Mouse (Mus musculus): ENCODE measurements around the gene Lap3. TPM values are rescaled to one million over a fixed set of nuclear protein-coding genes. Genes with fewer than 3 reads are reported as not detected.

Lap3 gene
- polyA plus RNA-seq, 2 experiments, result 49.2 to 70.9 TPM

- 0 out of 2 replicates have a peak, but pooled peaks cover 2% of the 10 kb centered on the region for H3K4me1 ChIP-seq (ENCODE audit: control insufficient read depth, insufficient read depth, low read length)
- no peak overlapping the region for H3K4me3 ChIP-seq (replicated peaks; ENCODE audit: low read length)
- no peak overlapping the region for H3K9ac ChIP-seq (ENCODE audit: low read depth, low read length, severe bottlenecking)
- H3K4me2 ChIP-seq (replicated peaks; ENCODE audit: low read depth, low read length, severe bottlenecking), result no peak overlapping the region
- TF ChIP-seq POLR2A (IDR thresholded peaks at IDR 0.05; ENCODE audit: borderline replicate concordance, extremely low read depth, insufficient read depth, insufficient read length), result no peak
- 96% methylated on average over 4 of the region's 4 CpGs for WGBS
- peaks cover 56% of the 10 kb centered on the region for H3K36me3 ChIP-seq (ENCODE audit: control insufficient read depth, insufficient read depth, low read length)
- H3K27me3 ChIP-seq (ENCODE audit: control insufficient read depth, insufficient read depth, low read length), result no peaks in the 10 kb centered on the region
- no peak for ATAC-seq (ENCODE audit: low FRiP score, low read depth)
- no peak overlapping the region for H3K27ac ChIP-seq (replicated peaks; ENCODE audit: low read depth, low read length)
- no peaks in the 10 kb centered on the region for H3K9me3 ChIP-seq (ENCODE audit: control insufficient read depth, low read length)
- DNase-seq (ENCODE audit: low spot score), result no peak
These were observed 33.2 kb downstream of the Lap3 start for GRCm38 (mm10) chr5:45526338-45526737.

- no peaks in the 10 kb centered on the region for H3K27me3 ChIP-seq (ENCODE audit: control insufficient read depth, insufficient read depth, low read length)
- peaks cover 45% of the 10 kb centered on the region for H3K36me3 ChIP-seq (ENCODE audit: control insufficient read depth, insufficient read depth, low read length)
- no peak overlapping the region for H3K4me3 ChIP-seq (replicated peaks; ENCODE audit: low read length)
- ATAC-seq (ENCODE audit: low FRiP score, low read depth), result no peak
- H3K4me2 ChIP-seq (replicated peaks; ENCODE audit: low read depth, low read length, severe bottlenecking), result no peak overlapping the region
- H3K9ac ChIP-seq (ENCODE audit: low read depth, low read length, severe bottlenecking), result no peak overlapping the region
- no peak for TF ChIP-seq POLR2A (IDR thresholded peaks at IDR 0.05; ENCODE audit: borderline replicate concordance, extremely low read depth, insufficient read depth, insufficient read length)
- H3K9me3 ChIP-seq (ENCODE audit: control insufficient read depth, low read length), result no peaks in the 10 kb centered on the region
- no peak overlapping the region for H3K27ac ChIP-seq (replicated peaks; ENCODE audit: low read depth, low read length)
- peak; percentile 38 for DNase-seq (ENCODE audit: low spot score)
- WGBS, result 90% methylated on average over 3 of the region's 3 CpGs
- no peaks in the 10 kb centered on the region for H3K4me1 ChIP-seq (ENCODE audit: control insufficient read depth, insufficient read depth, low read length)
These were observed 36.5 kb downstream of the Lap3 start for GRCm38 (mm10) chr5:45529696-45530095.

GRCm38 (mm10) chr5:45534319-45535098, 41.3 kb downstream of the Lap3 start:
- Histone ChIP-seq H3K27ac (replicated peaks; ENCODE audit: low read depth, low read length) (no peak overlapping the region), H3K27me3 (ENCODE audit: control insufficient read depth, insufficient read depth, low read length) (no peaks in the 10 kb centered on the region), H3K9me3 (ENCODE audit: control insufficient read depth, low read length) (no peaks in the 10 kb centered on the region), H3K36me3 (ENCODE audit: control insufficient read depth, insufficient read depth, low read length) (peaks cover 6% of the 10 kb centered on the region; the same call in 1 of the 2 replicates), H3K9ac (ENCODE audit: low read depth, low read length, severe bottlenecking) (no peak overlapping the region), H3K4me3 (replicated peaks; ENCODE audit: low read length) (no peak overlapping the region), H3K4me1 (ENCODE audit: control insufficient read depth, insufficient read depth, low read length) (no peaks in the 10 kb centered on the region), H3K4me2 (replicated peaks; ENCODE audit: low read depth, low read length, severe bottlenecking) (no peak overlapping the region)
- DNase-seq (ENCODE audit: low spot score) (peak; percentile 49), ATAC-seq (ENCODE audit: low FRiP score, low read depth) (no peak)
- 6% methylated on average over 15 of the region's 17 CpGs for WGBS
- TF ChIP-seq POLR2A (IDR thresholded peaks at IDR 0.05; ENCODE audit: borderline replicate concordance, extremely low read depth, insufficient read depth, insufficient read length), result no peak

GRCm38 (mm10) chr5:45535177-45535576, 42.0 kb downstream of the Lap3 start:
- Histone ChIP-seq H3K27ac (replicated peaks; ENCODE audit: low read depth, low read length) (no peak overlapping the region), H3K9me3 (ENCODE audit: control insufficient read depth, low read length) (no peaks in the 10 kb centered on the region), H3K4me2 (replicated peaks; ENCODE audit: low read depth, low read length, severe bottlenecking) (no peak overlapping the region), H3K4me1 (ENCODE audit: control insufficient read depth, insufficient read depth, low read length) (no peaks in the 10 kb centered on the region), H3K27me3 (ENCODE audit: control insufficient read depth, insufficient read depth, low read length) (no peaks in the 10 kb centered on the region), H3K36me3 (ENCODE audit: control insufficient read depth, insufficient read depth, low read length) (no peaks in the 10 kb centered on the region), H3K9ac (ENCODE audit: low read depth, low read length, severe bottlenecking) (no peak overlapping the region), H3K4me3 (replicated peaks; ENCODE audit: low read length) (no peak overlapping the region)
- WGBS, result 67% methylated on average over 4 of the region's 4 CpGs
- TF ChIP-seq POLR2A (IDR thresholded peaks at IDR 0.05; ENCODE audit: borderline replicate concordance, extremely low read depth, insufficient read depth, insufficient read length), result no peak
- ATAC-seq (ENCODE audit: low FRiP score, low read depth) (no peak), DNase-seq (ENCODE audit: low spot score) (no peak)

GRCm38 (mm10) chr5:45539502-45539901, 46.3 kb downstream of the Lap3 start:
- Histone ChIP-seq H3K9ac (ENCODE audit: low read depth, low read length, severe bottlenecking) (no peak overlapping the region), H3K4me3 (replicated peaks; ENCODE audit: low read length) (no peak overlapping the region), H3K27ac (replicated peaks; ENCODE audit: low read depth, low read length) (no peak overlapping the region), H3K27me3 (ENCODE audit: control insufficient read depth, insufficient read depth, low read length) (no peaks in the 10 kb centered on the region), H3K9me3 (ENCODE audit: control insufficient read depth, low read length) (no peaks in the 10 kb centered on the region), H3K4me1 (ENCODE audit: control insufficient read depth, insufficient read depth, low read length) (no peaks in the 10 kb centered on the region), H3K36me3 (ENCODE audit: control insufficient read depth, insufficient read depth, low read length) (no peaks in the 10 kb centered on the region), H3K4me2 (replicated peaks; ENCODE audit: low read depth, low read length, severe bottlenecking) (no peak overlapping the region)
- WGBS, result 64% methylated on average over 10 of the region's 10 CpGs
- DNase-seq (ENCODE audit: low spot score) (no peak), ATAC-seq (ENCODE audit: low FRiP score, low read depth) (no peak)
- TF ChIP-seq POLR2A (IDR thresholded peaks at IDR 0.05; ENCODE audit: borderline replicate concordance, extremely low read depth, insufficient read depth, insufficient read length), result no peak
